Mouse (Mus musculus): ENCODE results near the gene Prmt9. TPM values are rescaled to one million over a fixed set of nuclear protein-coding genes. Genes with fewer than 3 reads are reported as not detected.

Prmt9 gene
- polyA plus RNA-seq, 1 experiment from 2014 or later: 28.3 TPM

DNA sequence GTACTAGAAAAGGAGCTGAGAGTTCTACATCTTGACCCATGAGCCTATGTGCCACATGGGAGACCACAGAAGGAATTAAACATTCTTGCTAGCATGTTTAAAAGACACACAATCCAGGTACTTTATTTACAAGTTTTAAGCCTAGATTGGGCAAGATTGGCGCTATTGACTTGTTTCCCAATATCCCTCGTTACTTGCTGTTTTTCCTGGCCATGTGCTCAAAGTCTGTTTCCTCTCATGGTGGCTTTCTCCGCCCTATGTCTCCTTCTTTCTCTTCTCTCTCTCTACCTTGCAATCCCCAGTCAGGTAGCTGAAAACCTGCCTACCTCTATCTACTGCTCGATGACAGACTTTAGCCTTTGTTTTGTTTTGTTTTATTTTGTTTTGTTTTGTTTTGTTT lies 3.6 kb upstream of the Prmt9 start:
- no peak overlapping the region for H3K9ac ChIP-seq (ENCODE audit: low read depth, low read length)
- 87% methylated on average over 4 of the region's 4 CpGs for WGBS
- no peak for ATAC-seq
- no peak overlapping the region for H3K27ac ChIP-seq (ENCODE audit: low read length)
- no peaks in the 10 kb centered on the region for H3K9me3 ChIP-seq (replicated peaks; ENCODE audit: control insufficient read depth, low read length, poor library complexity, severe bottlenecking)
- H3K4me1 ChIP-seq (ENCODE audit: control insufficient read depth, insufficient read depth, low read length): peaks cover 5% of the 10 kb centered on the region; the same call in 1 of the 2 replicates
- H3K36me3 ChIP-seq (ENCODE audit: control insufficient read depth, insufficient read depth, low read length): no peaks in the 10 kb centered on the region
- H3K27me3 ChIP-seq (ENCODE audit: control insufficient read depth, insufficient read depth, low read depth, low read length): no peaks in the 10 kb centered on the region
- H3K4me2 ChIP-seq (ENCODE audit: low read length): no peak overlapping the region
- H3K4me3 ChIP-seq (ENCODE audit: low read depth, low read length): no peak overlapping the region

DNA sequence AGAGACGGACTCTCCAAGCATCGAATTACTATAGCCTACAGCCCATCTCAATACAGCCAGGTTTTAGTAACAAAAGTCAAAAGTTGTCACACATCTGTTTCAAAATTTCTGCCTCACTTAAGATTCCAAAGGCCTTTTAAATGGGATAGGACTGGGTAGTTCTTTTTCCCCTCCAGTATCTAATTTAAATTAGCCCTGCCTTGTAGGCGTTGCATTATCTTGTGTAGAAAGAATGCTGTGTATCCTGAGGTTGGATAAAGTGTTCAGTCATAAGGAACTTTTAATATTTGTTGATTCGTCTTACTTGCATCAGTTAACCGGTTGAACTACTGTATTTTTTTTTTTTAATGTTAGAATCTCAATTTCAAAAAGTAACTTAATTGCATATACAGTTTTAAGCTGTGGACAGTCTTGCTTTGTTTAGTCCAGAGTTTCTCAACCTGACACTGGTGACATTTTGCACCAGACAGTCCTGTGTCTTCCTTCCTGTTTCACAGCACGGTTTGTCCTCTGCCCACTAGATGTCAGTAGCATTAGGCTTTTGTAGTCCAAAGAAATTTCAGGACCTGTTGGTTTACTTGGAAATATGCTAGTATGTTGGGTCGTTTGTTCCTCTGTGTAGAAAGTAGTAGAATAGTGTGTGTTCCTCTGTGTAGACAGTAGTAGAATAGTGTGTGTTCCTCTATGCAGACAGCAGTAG lies 834 bp downstream of the Prmt9 start:
- ATAC-seq: peak; percentile 31; the same call in 1 of the 2 replicates
- Histone ChIP-seq H3K4me3 (ENCODE audit: low read depth, low read length) (peak overlapping the region; percentile 95), H3K9me3 (replicated peaks; ENCODE audit: control insufficient read depth, low read length, poor library complexity, severe bottlenecking) (0 out of 2 replicates have a peak, but pooled peaks cover 4% of the 10 kb centered on the region), H3K4me2 (ENCODE audit: low read length) (peak overlapping the region; percentile 78), H3K36me3 (ENCODE audit: control insufficient read depth, insufficient read depth, low read length) (peaks cover 13% of the 10 kb centered on the region), H3K27ac (ENCODE audit: low read length) (peak overlapping the region; percentile 92), H3K27me3 (ENCODE audit: control insufficient read depth, insufficient read depth, low read depth, low read length) (no peaks in the 10 kb centered on the region), H3K4me1 (ENCODE audit: control insufficient read depth, insufficient read depth, low read length) (peaks cover 18% of the 10 kb centered on the region), H3K9ac (ENCODE audit: low read depth, low read length) (peak overlapping the region; percentile 96)
- WGBS: 26% methylated on average over 7 of the region's 7 CpGs

DNA sequence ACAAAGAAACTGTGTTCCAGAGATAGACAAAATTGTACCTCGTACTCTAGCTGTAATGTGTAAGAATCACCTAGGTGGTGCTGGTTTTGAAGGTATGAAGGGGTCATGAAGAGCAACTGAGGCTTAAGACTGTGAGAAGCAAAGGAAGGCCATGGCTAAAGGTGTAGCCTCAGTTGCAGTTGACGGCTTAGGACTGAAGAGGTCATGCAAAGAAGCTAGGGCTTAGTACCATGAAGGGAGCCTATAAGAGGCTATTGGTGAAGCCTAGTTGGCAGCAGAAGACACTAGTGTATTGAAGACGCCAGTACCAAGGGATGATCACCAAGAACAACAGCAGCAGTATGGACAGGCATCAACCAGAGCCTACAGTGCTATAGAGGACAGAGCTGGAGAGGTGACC lies 3.3 kb downstream of the Prmt9 start:
- H3K9ac ChIP-seq (ENCODE audit: low read depth, low read length): no peak overlapping the region
- H3K4me2 ChIP-seq (ENCODE audit: low read length): no peak overlapping the region
- peaks cover 27% of the 10 kb centered on the region for H3K36me3 ChIP-seq (ENCODE audit: control insufficient read depth, insufficient read depth, low read length)
- H3K4me3 ChIP-seq (ENCODE audit: low read depth, low read length): no peak overlapping the region
- H3K27me3 ChIP-seq (ENCODE audit: control insufficient read depth, insufficient read depth, low read depth, low read length): no peaks in the 10 kb centered on the region
- WGBS: 97% methylated on average over 3 of the region's 3 CpGs
- no peak overlapping the region for H3K27ac ChIP-seq (ENCODE audit: low read length)
- H3K4me1 ChIP-seq (ENCODE audit: control insufficient read depth, insufficient read depth, low read length): peaks cover 18% of the 10 kb centered on the region
- ATAC-seq: no peak
- 0 out of 2 replicates have a peak, but pooled peaks cover 4% of the 10 kb centered on the region for H3K9me3 ChIP-seq (replicated peaks; ENCODE audit: control insufficient read depth, low read length, poor library complexity, severe bottlenecking)

DNA sequence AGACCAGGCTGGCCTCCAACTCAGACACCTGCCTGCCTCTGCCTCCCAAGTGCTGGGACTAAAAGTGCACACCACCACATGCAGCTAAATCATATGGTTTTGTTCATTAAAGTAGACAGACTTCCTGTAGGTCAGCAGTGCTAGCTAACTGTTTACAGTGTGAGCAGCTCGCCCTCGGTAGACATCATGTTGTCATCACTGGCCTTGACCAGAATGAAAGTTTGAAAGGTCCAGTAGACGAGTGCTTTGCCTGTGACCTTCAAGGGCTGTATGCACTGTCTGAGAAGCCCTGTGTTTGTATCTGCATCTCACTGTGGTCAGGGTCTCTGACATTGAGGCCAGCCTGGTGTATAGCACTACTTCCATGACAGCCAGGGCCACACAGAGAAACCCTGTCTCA lies 12.2 kb downstream of the Prmt9 start:
- Histone ChIP-seq H3K4me1 (ENCODE audit: control insufficient read depth, insufficient read depth, low read length) (no peaks in the 10 kb centered on the region), H3K27ac (ENCODE audit: low read length) (no peak overlapping the region), H3K27me3 (ENCODE audit: control insufficient read depth, insufficient read depth, low read depth, low read length) (no peaks in the 10 kb centered on the region), H3K9ac (ENCODE audit: low read depth, low read length) (no peak overlapping the region), H3K4me3 (ENCODE audit: low read depth, low read length) (no peak overlapping the region), H3K4me2 (ENCODE audit: low read length) (no peak overlapping the region), H3K36me3 (ENCODE audit: control insufficient read depth, insufficient read depth, low read length) (peaks cover 38% of the 10 kb centered on the region), H3K9me3 (replicated peaks; ENCODE audit: control insufficient read depth, low read length, poor library complexity, severe bottlenecking) (no peaks in the 10 kb centered on the region)
- ATAC-seq: no peak
- WGBS: 94% methylated on average over 3 of the region's 3 CpGs

DNA sequence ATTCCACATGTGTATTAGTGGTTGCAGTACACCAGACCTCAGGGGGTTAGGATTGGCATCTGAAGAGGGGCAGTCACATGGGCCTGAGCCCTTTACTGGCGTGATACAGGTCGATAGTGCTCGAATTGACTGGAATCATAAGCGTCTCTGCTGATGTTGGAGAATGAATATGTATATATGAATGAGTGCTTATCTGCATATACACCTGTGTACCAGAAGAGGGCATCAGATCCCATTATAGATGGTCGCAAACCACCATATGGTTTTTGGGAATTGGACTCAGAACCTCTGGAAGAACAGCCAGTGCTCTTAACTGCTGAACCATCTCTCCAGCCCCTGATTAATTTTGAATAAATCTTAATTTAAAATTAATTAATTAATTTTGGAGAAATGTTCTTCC lies 25.0 kb downstream of the Prmt9 start:
- H3K4me1 ChIP-seq (ENCODE audit: control insufficient read depth, insufficient read depth, low read length): no peaks in the 10 kb centered on the region
- no peak overlapping the region for H3K27ac ChIP-seq (ENCODE audit: low read length)
- no peak overlapping the region for H3K9ac ChIP-seq (ENCODE audit: low read depth, low read length)
- WGBS: 88% methylated on average over 5 of the region's 5 CpGs
- ATAC-seq: no peak
- no peak overlapping the region for H3K4me2 ChIP-seq (ENCODE audit: low read length)
- H3K36me3 ChIP-seq (ENCODE audit: control insufficient read depth, insufficient read depth, low read length): peaks cover 10% of the 10 kb centered on the region; the same call in 1 of the 2 replicates
- no peaks in the 10 kb centered on the region for H3K9me3 ChIP-seq (replicated peaks; ENCODE audit: control insufficient read depth, low read length, poor library complexity, severe bottlenecking)
- no peaks in the 10 kb centered on the region for H3K27me3 ChIP-seq (ENCODE audit: control insufficient read depth, insufficient read depth, low read depth, low read length)
- no peak overlapping the region for H3K4me3 ChIP-seq (ENCODE audit: low read depth, low read length)

DNA sequence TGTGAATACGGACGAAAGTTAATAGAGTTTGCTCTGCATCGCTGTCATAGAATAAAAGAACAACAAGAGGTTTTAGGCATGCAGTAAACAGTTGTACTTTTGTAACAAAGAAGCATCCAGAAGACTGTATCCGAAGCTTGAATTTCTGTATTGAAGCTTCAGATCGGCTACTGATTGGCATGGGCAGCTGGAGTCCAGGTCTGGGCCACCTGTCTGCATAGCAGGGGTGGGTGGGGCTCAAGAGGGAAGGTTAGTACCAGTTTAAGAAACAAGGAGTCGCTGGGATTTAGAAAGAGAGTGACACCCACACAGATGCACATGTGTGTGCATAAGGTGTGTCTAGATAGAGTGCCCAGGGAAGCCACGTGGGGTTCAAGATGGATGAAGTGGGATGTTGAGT lies 28.5 kb downstream of the Prmt9 start:
- no peaks in the 10 kb centered on the region for H3K27me3 ChIP-seq (ENCODE audit: control insufficient read depth, insufficient read depth, low read depth, low read length)
- 91% methylated on average over 7 of the region's 7 CpGs for WGBS

DNA sequence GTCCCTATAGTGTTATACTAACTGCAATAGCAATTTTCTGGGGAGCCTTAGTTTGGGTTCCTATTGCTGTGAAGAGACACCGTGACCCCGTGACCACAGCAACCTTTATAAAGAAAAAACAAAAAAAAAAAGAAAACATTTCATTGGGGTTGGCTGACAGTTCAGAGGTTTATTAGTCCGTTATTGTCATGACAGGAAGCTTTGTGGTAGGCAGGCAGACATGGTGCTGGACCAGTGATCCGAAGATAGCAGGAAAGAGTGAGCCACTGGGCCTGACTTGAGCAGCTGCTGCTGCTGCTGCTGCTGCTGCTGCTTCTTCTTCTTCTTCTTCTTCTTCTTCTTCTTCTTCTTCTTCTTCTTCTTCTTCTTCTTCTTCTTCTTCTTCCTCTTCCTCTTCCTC lies 35.0 kb downstream of the Prmt9 start:
- Histone ChIP-seq H3K9ac (ENCODE audit: low read depth, low read length) (no peak overlapping the region), H3K36me3 (ENCODE audit: control insufficient read depth, insufficient read depth, low read length) (peaks cover 25% of the 10 kb centered on the region), H3K27me3 (ENCODE audit: control insufficient read depth, insufficient read depth, low read depth, low read length) (no peaks in the 10 kb centered on the region), H3K27ac (ENCODE audit: low read length) (no peak overlapping the region), H3K4me3 (ENCODE audit: low read depth, low read length) (no peak overlapping the region), H3K4me1 (ENCODE audit: control insufficient read depth, insufficient read depth, low read length) (no peaks in the 10 kb centered on the region), H3K9me3 (replicated peaks; ENCODE audit: control insufficient read depth, low read length, poor library complexity, severe bottlenecking) (no peaks in the 10 kb centered on the region; the same call in 1 of the 2 replicates), H3K4me2 (ENCODE audit: low read length) (no peak overlapping the region)
- ATAC-seq: no peak
- 89% methylated on average over 4 of the region's 4 CpGs for WGBS

More for the DNA sequence above, 28.5 kb downstream of the Prmt9 start:
- Histone ChIP-seq H3K4me3 (ENCODE audit: low read depth, low read length) (no peak overlapping the region), H3K36me3 (ENCODE audit: control insufficient read depth, insufficient read depth, low read length) (peaks cover 21% of the 10 kb centered on the region), H3K4me1 (ENCODE audit: control insufficient read depth, insufficient read depth, low read length) (no peaks in the 10 kb centered on the region), H3K4me2 (ENCODE audit: low read length) (no peak overlapping the region), H3K9me3 (replicated peaks; ENCODE audit: control insufficient read depth, low read length, poor library complexity, severe bottlenecking) (no peaks in the 10 kb centered on the region), H3K9ac (ENCODE audit: low read depth, low read length) (no peak overlapping the region), H3K27ac (ENCODE audit: low read length) (no peak overlapping the region)
- ATAC-seq: no peak

DNA sequence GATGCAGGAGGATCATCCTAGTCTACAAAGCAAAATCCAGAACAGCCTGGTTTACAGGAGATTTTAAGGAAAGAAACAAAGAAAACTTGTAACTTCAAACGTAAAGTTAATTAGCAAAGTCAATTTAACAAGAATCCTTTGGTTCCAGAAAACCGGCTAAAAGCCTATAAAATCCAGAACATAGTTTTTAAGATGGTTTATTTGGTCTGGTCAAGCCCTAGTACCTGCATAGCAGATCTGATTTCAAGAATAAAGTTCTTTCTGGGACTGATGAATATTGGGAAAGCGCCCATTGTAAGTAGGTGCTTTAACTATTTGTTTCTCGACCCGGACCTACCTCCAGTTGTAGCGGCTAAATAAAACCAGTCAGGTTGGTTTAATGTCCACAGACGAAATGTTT lies 60.4 kb downstream of the Prmt9 start:
- no peaks in the 10 kb centered on the region for H3K9me3 ChIP-seq (replicated peaks; ENCODE audit: control insufficient read depth, low read length, poor library complexity, severe bottlenecking)
- 12% methylated on average over 7 of the region's 7 CpGs for WGBS
- no peaks in the 10 kb centered on the region for H3K27me3 ChIP-seq (ENCODE audit: control insufficient read depth, insufficient read depth, low read depth, low read length)
- H3K27ac ChIP-seq (ENCODE audit: low read length): no peak overlapping the region
- no peak for ATAC-seq
- H3K4me3 ChIP-seq (ENCODE audit: low read depth, low read length): peak overlapping the region; percentile 71
- H3K36me3 ChIP-seq (ENCODE audit: control insufficient read depth, insufficient read depth, low read length): peaks cover 7% of the 10 kb centered on the region; the same call in 1 of the 2 replicates
- peaks cover 18% of the 10 kb centered on the region for H3K4me1 ChIP-seq (ENCODE audit: control insufficient read depth, insufficient read depth, low read length)
- H3K9ac ChIP-seq (ENCODE audit: low read depth, low read length): peak overlapping the region; percentile 74
- peak overlapping the region; percentile 83 for H3K4me2 ChIP-seq (ENCODE audit: low read length)

DNA sequence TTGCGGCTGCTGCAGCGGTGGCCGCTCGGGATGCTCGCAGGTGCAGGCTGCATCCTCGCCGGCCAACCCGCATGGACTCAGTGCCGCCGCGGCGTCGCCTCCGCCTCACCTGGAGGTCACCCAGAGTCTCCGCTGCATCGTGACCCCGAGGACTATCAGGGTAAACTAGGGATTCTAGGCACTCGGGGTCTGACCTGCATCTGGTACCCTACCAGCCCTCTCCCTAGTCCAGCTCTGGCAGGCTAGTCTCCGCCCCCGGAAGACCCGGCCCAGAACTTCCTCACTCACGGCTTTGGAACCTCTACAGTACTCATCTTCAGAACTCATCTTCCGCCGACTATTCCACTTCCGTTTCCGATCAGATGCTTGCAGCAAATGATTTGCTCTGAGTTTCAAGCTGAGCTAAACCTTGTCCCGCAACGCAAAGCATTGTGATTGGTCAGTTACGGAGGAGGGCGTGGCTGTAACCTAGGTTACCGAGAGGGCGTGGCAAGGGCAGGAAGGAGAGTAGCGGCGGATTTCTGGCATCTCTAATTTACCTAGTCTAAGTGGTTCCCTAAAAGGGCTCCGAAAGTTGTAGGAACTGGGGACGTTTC lies 61.3 kb downstream of the Prmt9 start, which contains the start of gene Tmem184c:
TSS of gene Tmem184c (minus strand) at position 325 of the 596 bp plus-strand sequence.
- no peaks in the 10 kb centered on the region for H3K9me3 ChIP-seq (replicated peaks; ENCODE audit: control insufficient read depth, low read length, poor library complexity, severe bottlenecking)
- ATAC-seq: peak; percentile 99
- WGBS: under 1% methylated on average over 36 of the region's 36 CpGs
- peak within 1 kb of the TSS; percentile 74 for H3K9ac ChIP-seq (ENCODE audit: low read depth, low read length)
- peak within 1 kb of the TSS; percentile 79 for H3K27ac ChIP-seq (ENCODE audit: low read length)
- no peaks in the 10 kb centered on the region for H3K27me3 ChIP-seq (ENCODE audit: control insufficient read depth, insufficient read depth, low read depth, low read length)
- peaks cover 1% of the 10 kb centered on the region; the same call in 1 of the 2 replicates for H3K36me3 ChIP-seq (ENCODE audit: control insufficient read depth, insufficient read depth, low read length)
- peak within 1 kb of the TSS; percentile 71 for H3K4me3 ChIP-seq (ENCODE audit: low read depth, low read length)
- H3K4me2 ChIP-seq (ENCODE audit: low read length): peak within 1 kb of the TSS; percentile 83
- peaks cover 18% of the 10 kb centered on the region for H3K4me1 ChIP-seq (ENCODE audit: control insufficient read depth, insufficient read depth, low read length)
